Mouse (Mus musculus) midbrain, embryonic 16.5 days (tissue): ENCODE results near the gene Hist1h4d. TPM values are rescaled to one million over a fixed set of nuclear protein-coding genes. Genes with fewer than 3 reads are reported as not detected.
"Not testable (repeated sequence)": the region's sequence is repeated elsewhere in the genome, so short reads cannot be mapped to it uniquely, and the experiment has no call there.

Experiments used
- ATAC-seq: fragments of 200-750 bp; cut with Nextera tagmentation; 2 replicates; pipeline ENCODE4 v1.8.0; 2017; ENCODE audit warnings: moderate TSS enrichment
- H3K27ac ChIP-seq: fragments of 300-500 bp; sonication (generic); 2 replicates; pipeline ENCODE4 v1.5.1; 2014; ENCODE audit warnings: mild to moderate bottlenecking, low read length, mixed read lengths
- H3K27me3 ChIP-seq: fragments of 300-500 bp; sonication (generic); 2 replicates; pipeline ENCODE4 v1.6.1; 2014; ENCODE audit warnings: low read depth, low read length, mixed read lengths; ENCODE audit not compliant: control insufficient read depth, insufficient read depth
- H3K36me3 ChIP-seq: fragments of 300-500 bp; sonication (generic); 2 replicates; pipeline ENCODE4 v1.6.1; 2014; ENCODE audit warnings: mild to moderate bottlenecking, low read length, moderate library complexity, mixed read lengths; ENCODE audit not compliant: control insufficient read depth, insufficient read depth
- H3K4me1 ChIP-seq: fragments of 300-500 bp; sonication (generic); 2 replicates; pipeline ENCODE4 v1.6.1; 2014; ENCODE audit warnings: mild to moderate bottlenecking, low read length, mixed read lengths; ENCODE audit not compliant: control insufficient read depth, insufficient read depth
- H3K4me2 ChIP-seq: fragments of 300-500 bp; sonication (generic); 2 replicates; pipeline ENCODE4 v1.6.1; 2014; ENCODE audit warnings: mild to moderate bottlenecking, low read length, mixed read lengths
- H3K4me3 ChIP-seq: fragments of 300-500 bp; sonication (generic); 2 replicates; pipeline ENCODE4 v1.5.1; 2014; ENCODE audit warnings: low read depth, mild to moderate bottlenecking, low read length, moderate library complexity, mixed read lengths
- H3K9ac ChIP-seq: fragments of 300-500 bp; sonication (generic); 2 replicates; pipeline ENCODE4 v1.6.1; 2014; ENCODE audit warnings: low read depth, low read length, mixed read lengths
- H3K9me3 ChIP-seq: fragments of 300-500 bp; sonication (generic); replicated peaks from 2 replicates; pipeline ENCODE4 v1.6.1; 2014; ENCODE audit warnings: mild to moderate bottlenecking, low read length, mixed read lengths; ENCODE audit not compliant: control insufficient read depth, poor library complexity, severe bottlenecking
- WGBS: fragments of 180-500 bp; shearing (Covaris S2); extraction: QIAGEN DNeasy Blood & Tissue Kit; methylation state at CpG from one replicate; pipeline ENCODE4 v1.1.7; 2014; 5-methylcytosine and 5-hydroxymethylcytosine counted together
- microRNA-seq: library from miRNA; unstranded; fragments of <30 nt; microRNA quantifications from one replicate; pipeline ENCODE4, GENCODE M21; 2017
- polyA plus RNA-seq: library from polyadenylated mRNA; unstranded; fragments of >200 nt; fragmentation: Nextera tagmentation; extraction: Ambion mirVana; gene quantifications from 2 replicates; pipeline ENCODE4 v1.2.1, GENCODE M21; 2015

Gene Hist1h4d
- polyA plus RNA-seq, 1 experiment from 2014 or later = 21.8 TPM

DNA sequence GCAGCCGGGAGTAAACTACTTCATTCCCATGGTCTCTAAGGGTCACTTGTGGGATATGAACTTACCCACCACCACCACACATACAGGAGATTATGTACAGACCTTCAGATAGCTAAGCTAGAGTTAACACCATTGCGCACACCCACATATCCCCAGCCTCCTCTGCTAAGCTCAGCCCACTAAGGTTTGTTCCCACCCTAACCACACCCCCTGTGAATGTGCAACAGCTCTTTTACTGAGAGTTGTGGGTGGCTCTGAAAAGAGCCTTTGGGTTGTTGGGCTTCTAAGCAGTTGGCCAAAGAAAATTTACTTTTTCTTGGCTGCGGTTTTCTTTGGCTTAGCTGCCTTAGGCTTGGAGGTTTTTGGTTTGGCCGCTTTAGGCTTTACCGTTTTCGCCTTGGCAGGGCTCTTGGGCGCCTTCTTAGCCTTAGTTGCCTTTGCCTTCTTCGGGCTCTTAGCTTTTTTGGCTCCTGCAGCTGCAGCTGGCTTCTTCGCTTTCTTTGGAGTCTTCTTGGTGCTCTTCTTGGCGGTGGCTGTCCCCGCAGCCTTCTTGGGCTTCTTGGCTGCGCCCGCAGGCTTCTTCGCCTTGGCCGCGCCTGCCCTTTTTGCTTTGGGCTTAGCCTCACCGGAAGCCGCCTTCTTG lies 40.3 kb downstream of the Hist1h4d start:
- peaks cover 13% of the 10 kb centered on the region for H3K4me1 ChIP-seq
- peak; percentile 91 for ATAC-seq
- peak overlapping the region; percentile 74 for H3K9ac ChIP-seq
- H3K9me3 ChIP-seq = no peaks in the 10 kb centered on the region
- no peaks in the 10 kb centered on the region for H3K27me3 ChIP-seq
- H3K4me2 ChIP-seq = peak overlapping the region; percentile 99
- H3K27ac ChIP-seq = peak overlapping the region; percentile 89
- 0% methylated on average over 18 of the region's 18 CpGs for WGBS
- H3K36me3 ChIP-seq = no peaks in the 10 kb centered on the region
- peak overlapping the region; percentile 63 for H3K4me3 ChIP-seq

DNA sequence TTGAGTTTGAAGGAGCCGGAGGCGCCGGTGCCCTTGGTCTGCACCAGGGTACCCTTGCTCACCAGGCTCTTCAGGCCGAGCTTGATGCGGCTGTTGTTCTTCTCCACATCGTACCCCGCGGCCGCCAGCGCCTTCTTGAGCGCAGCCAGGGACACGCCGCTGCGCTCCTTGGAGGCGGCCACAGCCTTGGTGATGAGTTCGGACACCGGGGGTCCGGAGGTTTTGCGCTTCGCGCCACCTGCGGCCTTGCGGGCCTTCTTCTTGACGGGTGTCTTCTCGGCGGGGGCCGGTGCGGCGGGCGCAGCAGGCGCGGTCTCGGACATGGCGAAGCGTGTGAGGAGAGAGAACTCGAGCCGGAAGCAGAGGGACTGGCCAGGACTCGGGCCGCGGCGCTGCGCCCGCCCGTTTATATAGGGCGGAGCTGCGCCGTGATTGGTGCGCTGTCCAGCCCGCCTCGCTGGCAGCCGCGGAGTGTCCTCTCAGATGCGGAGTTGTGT lies 40.8 kb downstream of the Hist1h4d start, which contains the start of gene Hist1h1e:
Gene Hist1h1e, minus strand, starts transcription at position 384 of the 497 bp plus-strand sequence.
- ATAC-seq = peak; percentile 94
- H3K4me1 ChIP-seq = peaks cover 13% of the 10 kb centered on the region
- peak within 1 kb of the TSS; percentile 89 for H3K27ac ChIP-seq
- under 1% methylated on average over 51 of the region's 53 CpGs for WGBS
- not testable (repeated sequence) for H3K27me3 ChIP-seq, H3K36me3 ChIP-seq, H3K9me3 ChIP-seq
- peak within 1 kb of the TSS; percentile 74 for H3K9ac ChIP-seq
- H3K4me2 ChIP-seq = peak within 1 kb of the TSS; percentile 99
- H3K4me3 ChIP-seq = peak within 1 kb of the TSS; percentile 63

DNA sequence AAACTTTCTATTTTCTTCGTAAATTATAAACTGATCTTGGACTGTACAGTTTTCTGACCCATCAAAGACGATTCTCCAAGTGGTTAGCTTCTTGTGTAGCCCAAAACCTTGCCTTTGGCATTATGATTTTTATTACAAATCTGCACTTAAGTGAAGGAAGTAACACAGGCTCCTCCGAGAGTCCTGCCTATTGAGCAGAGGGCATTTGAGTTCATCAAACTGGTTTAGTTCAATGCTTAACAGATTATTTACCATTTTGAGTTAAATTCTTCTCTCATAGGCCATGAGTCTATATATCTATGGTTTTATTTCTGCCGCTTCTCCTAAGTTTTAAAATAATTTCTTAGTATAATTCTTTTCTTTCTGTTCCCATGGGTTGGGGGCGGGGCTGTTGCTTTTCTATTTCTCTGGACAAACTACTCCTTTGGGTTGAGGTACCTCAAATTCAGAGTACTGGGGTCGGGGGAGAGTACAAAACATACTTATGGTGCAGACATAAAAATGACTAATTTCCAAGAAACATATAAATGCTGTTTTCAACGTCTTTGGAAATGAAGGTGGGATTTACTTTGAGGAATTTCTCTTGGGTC lies 41.6 kb downstream of the Hist1h4d start:
- peak overlapping the region; percentile 99 for H3K4me2 ChIP-seq
- H3K27ac ChIP-seq = peak overlapping the region; percentile 31; the same call in 1 of the 2 replicates
- ATAC-seq = no peak
- no peaks in the 10 kb centered on the region for H3K27me3 ChIP-seq
- no peaks in the 10 kb centered on the region for H3K36me3 ChIP-seq
- 25% methylated on average over 7 of the region's 7 CpGs for WGBS
- peak overlapping the region; percentile 74 for H3K9ac ChIP-seq
- H3K9me3 ChIP-seq = no peaks in the 10 kb centered on the region
- H3K4me1 ChIP-seq = peaks cover 13% of the 10 kb centered on the region
- H3K4me3 ChIP-seq = peak overlapping the region; percentile 63

DNA sequence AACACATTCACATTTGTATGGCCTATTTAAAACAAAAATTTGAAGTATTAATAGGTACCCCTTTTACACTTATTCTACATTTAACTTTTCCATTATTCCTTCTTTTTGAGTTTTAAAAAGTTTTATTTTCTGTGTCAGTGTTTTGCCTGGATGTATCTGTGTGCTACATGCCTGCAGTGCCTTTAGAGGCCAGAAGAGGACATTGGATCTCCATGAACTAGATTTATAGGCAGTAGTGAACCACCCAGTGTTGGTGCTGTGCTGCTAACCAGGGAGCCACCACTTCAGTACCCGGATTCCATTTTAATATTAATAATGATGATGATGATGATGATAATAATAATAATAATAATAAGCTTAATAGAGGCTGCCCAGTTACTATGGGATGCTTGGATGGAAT lies 49.3 kb downstream of the Hist1h4d start:
- H3K9me3 ChIP-seq = no peaks in the 10 kb centered on the region
- no peak overlapping the region for H3K4me3 ChIP-seq
- no peak overlapping the region for H3K4me2 ChIP-seq
- no peaks in the 10 kb centered on the region for H3K27me3 ChIP-seq
- H3K4me1 ChIP-seq = no peaks in the 10 kb centered on the region
- no peaks in the 10 kb centered on the region for H3K36me3 ChIP-seq
- H3K27ac ChIP-seq = no peak overlapping the region
- 35% methylated on average over 1 of the region's 1 CpGs for WGBS
- no peak overlapping the region for H3K9ac ChIP-seq
- no peak for ATAC-seq

Small RNAs within 50 kb of the gene (microRNA-seq; reads per million reads assigned to microRNA genes)
- not detected for gene Gm44297
- gene Gm44359 = not detected
- not detected for gene Gm44394

Other genes with a start within 250 kb of the Hist1h4d start
- gene Zfp322a, start 212.4 kb upstream of the Hist1h4d start, polyA plus RNA-seq = 55.5 and 57.4 TPM in 2 replicates
- 9.1 and 11.0 TPM in 2 replicates for gene Abt1, start 157.7 kb upstream of the Hist1h4d start, polyA plus RNA-seq
- 0.10 and 0.31 TPM in 2 replicates for gene Btn1a1, start 115.7 kb upstream of the Hist1h4d start, polyA plus RNA-seq
- gene Btn2a2, start 92.7 kb upstream of the Hist1h4d start, polyA plus RNA-seq = 0.15 TPM in 1 of 2 replicates, not detected in the other
- 1.5 and 3.0 TPM in 2 replicates for gene Hist1h4h, start 50.5 kb upstream of the Hist1h4d start, polyA plus RNA-seq
- not detected in 2 replicates for gene Hist1h2af, start 47.7 kb upstream of the Hist1h4d start, polyA plus RNA-seq
- gene Hist1h3g, start 46.2 kb upstream of the Hist1h4d start, polyA plus RNA-seq = not detected in 2 replicates
- gene Hist1h2bh, start 38.2 kb upstream of the Hist1h4d start, polyA plus RNA-seq = 0.27 TPM in 1 of 2 replicates, not detected in the other
- not detected in 2 replicates for gene Hist1h3f, start 37.5 kb upstream of the Hist1h4d start, polyA plus RNA-seq
- gene Hist1h4f, start 29.9 kb upstream of the Hist1h4d start, polyA plus RNA-seq = not detected in 2 replicates
- 0.07 TPM in 1 of 2 replicates, not detected in the other for gene Hist1h1d, start 28.3 kb upstream of the Hist1h4d start, polyA plus RNA-seq
- gene Hist1h3e, start 19.2 kb upstream of the Hist1h4d start, polyA plus RNA-seq = 1.0 and 1.4 TPM in 2 replicates
- gene Hist1h2ae, start 10.4 kb upstream of the Hist1h4d start, polyA plus RNA-seq = 7.7 and 11.6 TPM in 2 replicates
- gene Hist1h2bg, start 10.2 kb upstream of the Hist1h4d start, polyA plus RNA-seq = 0.36 and 0.86 TPM in 2 replicates
- gene Hist1h2bf, start 7.4 kb upstream of the Hist1h4d start, polyA plus RNA-seq = not detected in 2 replicates
- gene Hist1h2ad, start 7.2 kb upstream of the Hist1h4d start, polyA plus RNA-seq = not detected in 2 replicates
- gene Hist1h3d, start 5.8 kb upstream of the Hist1h4d start, polyA plus RNA-seq = 0.53 and 0.60 TPM in 2 replicates
- 1.0 and 1.4 TPM in 2 replicates for gene Hist1h2be, start 39.5 kb downstream of the Hist1h4d start, polyA plus RNA-seq
- 3.3 and 4.4 TPM in 2 replicates for gene Hist1h1e, start 41.0 kb downstream of the Hist1h4d start, polyA plus RNA-seq
- gene Hist1h2ac, start 102.3 kb downstream of the Hist1h4d start, polyA plus RNA-seq = 0.23 and 0.32 TPM in 2 replicates
- 14.9 and 17.1 TPM in 2 replicates for gene Hist1h2bc, start 102.6 kb downstream of the Hist1h4d start, polyA plus RNA-seq
- gene Hist1h1t, start 114.2 kb downstream of the Hist1h4d start, polyA plus RNA-seq = not detected in 2 replicates
- 1.8 and 3.2 TPM in 2 replicates for gene Hist1h4c, start 116.9 kb downstream of the Hist1h4d start, polyA plus RNA-seq
- 2.8 and 3.8 TPM in 2 replicates for gene Hfe, start 129.3 kb downstream of the Hist1h4d start, polyA plus RNA-seq
- gene Hist1h1c, start 157.2 kb downstream of the Hist1h4d start, polyA plus RNA-seq = 7.1 and 8.7 TPM in 2 replicates
- gene Hist1h3c, start 164.0 kb downstream of the Hist1h4d start, polyA plus RNA-seq = 0.76 TPM in 1 of 2 replicates, not detected in the other
- gene Hist1h2bb, start 165.1 kb downstream of the Hist1h4d start, polyA plus RNA-seq = not detected in 2 replicates
- 1.1 and 6.2 TPM in 2 replicates for gene Hist1h2ab, start 169.5 kb downstream of the Hist1h4d start, polyA plus RNA-seq
- gene Hist1h3b, start 170.7 kb downstream of the Hist1h4d start, polyA plus RNA-seq = 0.89 and 1.1 TPM in 2 replicates
- gene Hist1h4b, start 175.4 kb downstream of the Hist1h4d start, polyA plus RNA-seq = 0.98 and 1.8 TPM in 2 replicates
- 0.47 and 0.72 TPM in 2 replicates for gene Hist1h4a, start 179.6 kb downstream of the Hist1h4d start, polyA plus RNA-seq
- 0.40 and 0.68 TPM in 2 replicates for gene Hist1h3a, start 180.8 kb downstream of the Hist1h4d start, polyA plus RNA-seq
- gene Hist1h1a, start 182.1 kb downstream of the Hist1h4d start, polyA plus RNA-seq = 0.30 TPM in 1 of 2 replicates, not detected in the other
- not detected in 2 replicates for gene Trim38, start 188.3 kb downstream of the Hist1h4d start, polyA plus RNA-seq
- gene Slc17a2, start 225.4 kb downstream of the Hist1h4d start, polyA plus RNA-seq = not detected in 2 replicates